Mouse (Mus musculus): ENCODE results near the gene Rnase4.
A peak's percentile ranks its signal among the peaks of the same experiment; 100 is the strongest.

The Rnase4 gene

DNA sequence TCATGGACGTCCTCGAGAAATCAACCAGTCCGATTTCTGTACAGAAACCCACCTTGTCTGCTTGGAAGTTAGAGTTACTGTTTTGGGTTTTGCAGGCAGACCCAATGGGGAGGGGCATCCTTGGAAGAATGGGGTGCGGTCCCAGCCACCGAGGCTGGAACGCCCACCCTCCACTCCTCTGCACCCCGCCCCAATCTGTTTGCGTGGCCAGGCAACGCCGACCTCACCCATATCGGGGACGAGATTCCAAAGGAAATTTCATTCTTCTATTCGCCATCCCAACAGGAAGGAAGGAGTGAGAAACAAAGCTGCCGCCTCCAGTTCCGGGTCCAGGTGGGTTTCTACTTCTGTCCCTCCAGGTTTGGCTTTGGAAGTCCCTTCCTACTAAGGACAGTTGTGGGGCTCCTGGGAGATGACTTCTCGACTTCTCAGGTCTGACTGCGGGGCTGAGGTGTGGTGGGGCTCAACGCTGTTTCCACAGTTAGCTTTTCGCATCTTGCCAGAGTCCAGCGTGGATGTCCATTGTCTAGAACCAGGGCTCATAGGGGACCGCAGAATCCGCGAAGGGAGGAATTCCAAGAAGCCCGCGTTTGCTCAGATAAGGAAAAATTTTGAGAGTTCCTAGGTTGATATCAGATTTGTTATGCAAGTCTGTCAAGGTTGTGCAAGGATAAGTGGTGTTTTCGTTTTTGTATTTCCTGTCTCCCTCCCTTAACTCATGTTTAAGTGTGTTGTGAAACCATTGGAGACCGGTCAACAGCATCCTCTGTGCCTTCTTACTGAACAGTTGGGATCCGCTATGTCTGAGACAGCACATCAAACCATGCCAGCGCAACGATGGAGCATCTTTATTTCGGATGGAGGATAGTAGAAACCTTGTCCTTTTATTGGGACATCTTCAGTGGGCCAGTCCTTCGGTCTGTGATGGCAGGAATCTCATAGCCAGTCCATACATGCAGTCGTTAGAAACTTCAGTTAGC is at the start of gene Rnase4, which contains the start of gene Ang:
Rnase4 (plus strand) TSS at position 157 of the 980 bp plus-strand sequence.
Ang (plus strand) TSS at position 230 of the 980 bp plus-strand sequence.
- DNase-seq = peak; percentile 53

GRCm38 (mm10) chr14:51041769-51042168 is 49.1 kb upstream of the Rnase4 start, which contains the start of gene Rnase9:
TSS of gene Rnase9 (minus strand) at chr14:51041869.
- no peak for DNase-seq

DNA sequence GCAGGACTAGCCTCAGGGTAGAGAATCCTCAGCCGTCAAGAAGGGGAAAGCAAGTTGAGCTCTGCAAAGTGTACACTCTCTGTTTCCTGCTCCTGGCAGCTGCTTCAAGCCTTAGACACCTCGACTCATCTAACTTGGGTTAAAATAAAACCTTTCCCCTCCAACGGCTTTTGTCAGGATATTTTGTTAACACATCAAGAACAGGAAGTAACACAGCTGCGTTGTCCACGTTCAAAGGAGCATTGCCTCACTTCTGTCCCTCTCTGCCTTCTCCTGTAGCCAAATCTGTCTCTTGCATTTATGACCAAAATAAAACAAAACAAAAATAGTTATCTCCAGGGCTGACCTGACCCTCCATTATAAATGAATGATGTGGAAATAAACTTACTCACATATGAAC is 43.0 kb upstream of the Rnase4 start:
- DNase-seq = no peak

- DNase-seq = no peak
Measured at GRCm38 (mm10) chr14:51050063-51050462, 40.8 kb upstream of the Rnase4 start, which contains the start of gene Rnase11. TSS of gene Rnase11 (minus strand) at chr14:51050163.

DNA sequence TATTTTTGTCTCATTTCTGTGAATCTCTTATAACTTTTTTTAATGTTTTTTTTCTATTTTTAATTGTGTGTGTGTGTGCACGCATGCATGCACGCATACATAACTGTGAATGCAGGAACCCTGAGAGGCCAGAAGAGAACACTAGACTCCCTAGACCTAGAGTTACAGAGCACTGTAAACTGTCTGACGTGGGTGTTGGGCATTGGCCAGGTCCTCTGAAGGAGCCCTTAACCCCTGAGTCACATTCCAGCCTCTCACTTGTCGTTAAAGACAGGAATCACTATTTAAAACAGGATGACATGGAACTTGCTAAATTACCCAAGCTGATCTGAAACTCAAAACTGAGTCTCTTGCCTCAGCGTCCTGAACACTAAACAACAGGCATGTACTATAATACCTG is 38.9 kb upstream of the Rnase4 start:
- DNase-seq = no peak

DNA sequence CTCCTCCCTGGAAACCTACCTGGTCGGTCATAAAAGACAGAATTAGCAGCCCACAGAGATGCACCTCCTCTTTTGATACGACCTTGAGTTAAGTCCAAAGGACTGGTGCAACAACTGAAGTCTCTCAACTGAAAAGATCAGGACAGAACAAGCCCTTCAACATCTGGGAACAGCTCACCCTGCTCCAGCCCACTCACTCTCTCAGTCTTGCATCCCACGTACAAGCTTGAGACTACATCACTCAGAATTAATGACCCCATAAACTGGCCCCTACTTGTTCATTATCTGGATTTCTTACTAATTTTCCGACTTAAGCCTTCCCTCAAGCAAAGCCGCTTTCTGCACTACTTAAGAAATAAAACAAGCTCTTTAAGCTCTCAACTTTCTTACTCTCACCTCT is 37.7 kb upstream of the Rnase4 start:
- no peak for DNase-seq

- DNase-seq = no peak
Measured at GRCm38 (mm10) chr14:51054243-51055237, 36.3 kb upstream of the Rnase4 start.

DNA sequence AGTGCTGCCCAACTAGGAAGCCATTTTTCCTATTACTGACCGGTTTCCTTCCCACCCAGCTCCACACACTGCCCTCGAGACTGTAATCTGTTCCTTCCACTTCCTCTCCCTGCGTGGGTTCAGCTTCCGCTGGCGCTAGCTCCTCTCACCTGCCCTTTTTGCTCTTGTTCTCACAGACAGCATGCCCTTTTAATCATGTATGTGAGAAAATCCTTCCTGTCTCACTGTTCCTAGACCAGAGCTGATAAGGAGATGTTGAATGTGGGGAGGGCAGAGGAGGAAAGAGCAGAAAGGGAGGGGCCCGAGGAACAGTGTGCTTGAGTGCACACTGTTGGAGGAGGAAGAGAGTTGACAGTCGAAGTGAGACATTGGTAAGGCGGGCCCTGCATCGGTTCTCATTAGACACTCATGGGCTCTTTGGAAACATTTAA is 33.5 kb upstream of the Rnase4 start, which contains the start of gene Rnase12:
Rnase12 (minus strand) TSS at position 261 of the 431 bp plus-strand sequence.
- DNase-seq = no peak

DNA sequence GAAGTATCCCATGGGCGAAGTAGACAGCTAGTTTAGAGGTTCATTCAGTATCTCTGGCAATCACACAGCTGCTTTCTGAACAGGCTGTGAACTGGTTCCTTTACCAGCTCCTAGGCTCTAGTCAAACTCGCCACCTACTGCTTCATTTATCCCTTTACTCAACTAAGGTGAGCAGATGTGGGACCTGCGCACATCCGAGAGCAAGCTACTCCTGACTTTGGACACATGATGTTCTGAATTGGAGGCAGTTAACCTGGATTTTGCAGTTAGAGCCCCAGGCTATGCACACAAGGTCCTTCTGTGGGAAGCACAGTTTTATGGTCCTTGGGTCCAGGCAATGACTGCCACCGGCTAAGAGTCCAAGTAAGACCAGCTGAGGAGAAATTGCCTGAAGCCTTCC is 30.1 kb upstream of the Rnase4 start:
- DNase-seq = no peak

DNA sequence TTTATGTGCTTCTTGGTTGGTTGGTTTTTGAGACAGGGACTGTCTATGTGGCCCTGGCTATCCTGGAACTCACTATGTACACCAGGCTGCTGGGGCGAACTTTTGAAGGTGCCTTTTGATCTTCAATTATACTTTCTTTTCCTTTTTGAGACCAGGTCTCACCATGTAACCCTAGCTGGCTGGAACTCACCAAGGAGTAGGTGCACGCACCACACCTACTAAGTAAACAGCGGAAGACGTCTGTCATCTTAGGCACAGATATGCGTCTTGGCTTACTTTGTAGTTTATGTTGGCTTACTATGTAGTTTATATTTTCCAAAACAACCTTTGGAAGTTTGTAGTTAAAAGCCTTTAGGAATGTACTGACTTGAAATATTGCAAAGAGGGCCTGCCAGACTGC is 21.9 kb upstream of the Rnase4 start:
- DNase-seq = no peak

DNA sequence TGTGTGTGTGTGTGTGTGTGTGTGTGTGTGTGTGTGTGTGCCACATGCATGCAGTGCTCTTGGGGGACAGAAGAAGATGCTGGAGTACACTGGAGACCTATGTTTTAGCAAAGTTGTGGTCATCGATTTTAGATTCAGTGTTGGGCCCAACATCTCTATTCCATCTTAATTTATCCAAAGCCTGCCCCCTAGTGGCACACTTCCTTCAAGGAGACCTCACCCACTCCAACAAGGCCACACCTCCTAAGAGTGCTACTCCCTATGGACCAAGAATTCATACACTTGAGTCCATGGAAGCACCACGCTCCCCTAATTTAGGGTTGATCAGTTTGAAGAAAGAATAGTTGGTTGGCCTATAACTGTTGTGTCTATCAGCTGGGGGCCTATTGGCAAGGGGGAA is 21.3 kb upstream of the Rnase4 start:
- DNase-seq = peak; percentile 66

DNA sequence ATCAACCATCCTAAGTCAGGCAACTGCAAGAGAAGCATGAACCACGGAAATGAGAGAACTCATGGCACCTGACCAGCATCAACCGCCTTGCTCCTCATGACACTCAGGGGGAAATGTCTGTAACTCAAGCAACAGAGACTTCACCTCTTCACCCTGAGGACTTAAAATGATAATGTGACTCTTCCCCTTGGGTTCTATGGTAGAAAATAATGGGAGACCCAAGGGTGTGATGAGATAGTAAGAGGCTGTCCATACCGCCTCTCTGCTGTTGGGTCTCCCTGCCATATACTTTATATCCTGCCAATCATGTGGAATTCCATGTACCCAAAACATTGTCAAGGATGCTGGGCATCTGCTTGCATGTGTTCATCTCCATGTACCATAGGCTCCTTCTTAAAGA is 16.5 kb upstream of the Rnase4 start, which contains the start of gene Olfr750:
Olfr750 (minus strand) TSS at position 101 of the 400 bp plus-strand sequence.
- DNase-seq = no peak

DNA sequence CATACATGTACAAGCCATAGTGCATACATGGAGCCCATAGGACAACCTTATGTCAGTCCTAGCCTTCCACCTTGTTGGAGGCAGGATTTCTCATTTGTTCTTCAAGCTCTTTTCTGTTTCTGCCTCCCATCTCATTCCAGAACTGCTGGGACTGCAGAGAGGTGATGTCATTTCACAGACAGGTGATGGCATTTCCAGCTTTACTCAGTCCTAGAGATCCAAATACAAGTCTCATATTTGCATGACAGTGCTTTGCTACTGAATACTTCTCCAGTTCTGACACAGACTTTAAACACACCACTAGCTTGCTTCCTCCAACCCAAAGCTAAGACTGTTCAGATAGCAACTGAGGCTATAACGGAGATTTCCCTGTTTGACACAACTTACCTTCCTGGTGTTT is 11.7 kb upstream of the Rnase4 start:
- no peak for DNase-seq

DNA sequence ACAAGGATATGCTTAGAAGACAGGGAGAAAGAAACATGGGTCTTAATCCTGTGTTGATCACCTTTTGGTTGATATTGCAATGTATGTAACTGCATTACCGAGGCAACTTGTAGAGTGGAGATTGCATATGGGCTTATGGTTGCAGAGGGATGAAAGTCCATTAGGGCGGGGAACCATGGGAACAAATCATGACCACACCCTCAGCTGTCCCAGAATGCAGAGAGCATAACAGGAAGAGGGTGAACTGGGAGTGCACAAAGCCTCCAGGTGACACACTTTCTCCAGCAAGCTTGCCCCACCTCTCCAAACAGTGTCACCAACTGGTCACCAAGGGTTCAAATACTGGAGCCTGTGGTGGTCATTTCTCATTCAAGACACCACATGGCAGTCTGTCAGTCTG is 9.8 kb upstream of the Rnase4 start:
- DNase-seq = no peak

DNA sequence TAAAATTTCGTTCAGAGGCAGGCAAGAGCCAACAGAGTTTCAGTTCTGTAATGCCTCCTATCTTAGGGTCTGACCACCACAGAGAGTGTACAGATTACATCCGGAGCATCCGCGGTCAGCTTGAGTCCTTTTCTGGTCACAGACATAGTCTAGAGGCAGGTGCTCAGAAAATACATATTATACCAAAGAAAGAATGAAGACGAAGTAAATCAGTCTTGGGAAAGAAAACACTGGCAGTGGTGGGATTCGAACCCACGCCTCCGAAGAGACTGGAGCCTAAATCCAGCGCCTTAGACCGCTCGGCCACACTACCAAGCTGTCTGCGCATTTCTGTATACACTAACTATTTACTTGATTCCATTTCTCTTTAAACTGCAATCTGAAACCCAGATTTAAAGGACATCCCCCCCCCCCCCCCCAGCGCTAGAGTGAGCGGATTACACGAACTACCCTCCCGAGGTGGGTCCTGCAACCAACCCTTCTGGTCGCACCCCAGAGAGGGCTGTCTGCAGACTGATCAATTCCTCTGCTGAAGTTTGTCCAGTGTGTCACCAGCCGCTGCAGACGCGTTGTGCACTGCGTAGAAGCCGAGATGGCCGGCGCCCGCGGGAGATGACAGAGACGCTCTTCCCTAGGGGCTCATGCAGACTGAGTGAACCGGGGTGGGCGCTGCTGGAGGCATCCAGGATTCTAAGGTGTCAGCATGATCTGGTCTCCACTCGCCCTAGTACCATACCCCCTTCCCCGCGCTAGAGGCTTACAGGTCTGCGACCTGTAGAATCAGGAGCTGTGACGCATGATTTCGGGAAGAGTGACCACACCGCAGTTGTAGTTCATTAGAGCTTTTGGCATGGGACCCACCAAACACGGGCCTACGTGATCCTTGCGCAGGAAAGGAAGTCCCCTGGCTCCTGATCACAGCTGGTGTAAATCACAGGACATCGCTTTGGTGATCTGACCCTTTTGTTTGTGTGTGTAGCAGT is 8.0 kb upstream of the Rnase4 start:
- DNase-seq = peak; percentile 76

DNA sequence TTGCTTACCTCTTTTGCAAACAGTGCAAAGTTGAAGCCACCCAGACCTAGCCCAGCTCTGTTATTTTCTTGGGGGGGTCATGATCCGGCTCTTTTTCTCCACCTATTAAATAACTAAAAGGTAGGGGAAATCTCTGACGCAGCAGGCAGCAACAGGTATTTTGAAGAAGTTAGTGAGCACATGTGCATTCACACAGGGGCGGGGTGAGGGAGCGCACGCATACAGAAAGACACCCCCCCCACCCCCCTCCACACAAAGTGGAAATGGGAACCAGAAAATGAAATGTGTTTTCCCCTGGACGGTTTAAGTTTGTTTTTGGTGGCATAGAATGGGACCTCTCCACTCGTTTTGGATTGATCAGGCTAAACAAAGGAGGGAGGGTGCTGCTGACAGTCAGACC is 7.1 kb upstream of the Rnase4 start:
- no peak for DNase-seq

DNA sequence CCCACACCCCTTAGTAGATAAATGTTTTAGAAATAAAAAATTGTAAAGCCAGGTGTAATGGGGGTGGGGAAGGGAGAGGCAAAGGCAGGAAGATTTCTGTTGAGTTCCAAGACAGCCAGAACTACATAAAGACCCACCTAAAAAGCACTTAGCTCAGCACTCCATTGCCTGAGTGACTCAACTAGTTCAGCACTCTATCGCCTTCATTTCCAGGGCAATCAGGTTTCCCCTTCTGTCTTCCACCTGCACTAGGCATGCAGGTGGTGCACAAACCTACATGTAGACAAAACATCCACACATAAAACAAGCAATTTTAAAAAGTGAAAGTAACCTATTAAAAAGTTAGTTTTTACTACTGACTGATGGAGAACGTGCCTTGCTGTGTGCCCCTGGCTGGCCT is 5.8 kb upstream of the Rnase4 start:
- DNase-seq = no peak

DNA sequence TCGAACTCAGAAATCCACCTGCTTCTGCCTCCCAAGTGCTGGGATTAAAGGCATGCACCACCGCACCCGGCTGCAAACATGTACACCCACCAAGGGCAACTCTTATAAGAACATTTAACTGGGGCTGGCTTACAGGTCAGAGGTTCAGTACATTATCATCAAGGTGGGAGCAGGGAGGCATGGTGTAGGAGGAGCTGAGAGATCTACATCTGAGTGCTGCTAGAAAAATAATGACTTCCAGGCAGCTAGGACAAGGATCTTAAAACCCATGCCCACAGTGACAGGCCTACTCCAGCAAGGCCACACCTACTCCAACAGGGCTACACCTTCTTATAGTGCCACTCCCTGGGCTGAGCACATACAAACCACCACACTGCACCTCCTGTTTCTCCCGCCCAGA is 5.0 kb upstream of the Rnase4 start:
- DNase-seq = no peak

DNA sequence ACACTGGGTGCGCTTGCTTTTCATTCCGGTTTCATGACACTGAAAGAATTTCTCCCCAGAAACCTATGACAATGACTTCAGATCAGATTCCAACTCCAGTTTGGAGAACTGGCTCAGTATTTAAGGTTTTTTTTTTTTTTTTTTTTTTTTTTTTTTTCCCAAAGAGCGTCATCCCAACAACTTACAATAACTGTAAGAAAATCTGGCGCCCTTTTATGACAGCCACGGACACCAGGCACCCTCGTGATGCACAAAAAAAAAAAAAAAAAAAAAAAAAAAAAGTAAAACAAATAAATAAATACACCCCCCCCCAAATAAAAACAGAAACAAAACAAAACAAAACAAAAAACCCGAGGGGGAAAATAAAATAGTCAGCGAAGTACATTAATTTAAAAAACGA is 3.1 kb upstream of the Rnase4 start:
- no peak for DNase-seq

- DNase-seq = peak; percentile 85
Measured at GRCm38 (mm10) chr14:51088166-51088969, 2.5 kb upstream of the Rnase4 start.

Data from thymus, postnatal 14 days (tissue).